In genomic region chr9:123309073-123309472, GRCm38 (mm10) we compare ENCODE assay signal across 12 mouse cellular contexts. TPM values are rescaled to one million over a fixed set of nuclear protein-coding genes. Genes with fewer than 3 reads are reported as not detected.
DNase-seq lines count a peak whose midpoint lies in the region; ATAC-seq lines count a peak whose summit lies in the region.
"Had no signal": no experiment of that assay in that cellular context is flagged by ENCODE, and none has a peak within 500 bp of the region (broad histone marks: within the 10 kb centered on the region; RNA-seq: fewer than 3 reads in every experiment).

No protein-coding gene starts in this region.

- H3K27me3 ChIP-seq in hindbrain, embryonic 11.5 days (ENCODE audit: control insufficient read depth, insufficient read depth, low read length): no peaks in the 10 kb centered on the region
- no peaks in the 10 kb centered on the region for H3K27me3 ChIP-seq in hindbrain, embryonic 14.5 days (ENCODE audit: control insufficient read depth, insufficient read depth, low read length)
- no peaks in the 10 kb centered on the region for H3K27me3 ChIP-seq in stomach, embryonic 16.5 days (ENCODE audit: control insufficient read depth, insufficient read depth, low read length)
- H3K27me3 ChIP-seq in midbrain, embryonic 16.5 days (ENCODE audit: control insufficient read depth, insufficient read depth, low read depth, low read length): no peaks in the 10 kb centered on the region

- H3K4me1 ChIP-seq in hindbrain, embryonic 11.5 days (replicated peaks; ENCODE audit: control insufficient read depth, insufficient read depth, low read length): no peaks in the 10 kb centered on the region
- no peaks in the 10 kb centered on the region for H3K4me1 ChIP-seq in hindbrain, embryonic 14.5 days (replicated peaks; ENCODE audit: control insufficient read depth, insufficient read depth, low read length)
- H3K4me1 ChIP-seq in stomach, embryonic 16.5 days (ENCODE audit: control insufficient read depth, insufficient read depth, low read length): peaks cover 7% of the 10 kb centered on the region
- no peaks in the 10 kb centered on the region for H3K4me1 ChIP-seq in midbrain, embryonic 16.5 days (ENCODE audit: control insufficient read depth, insufficient read depth, low read length)

- H3K9ac ChIP-seq in hindbrain, embryonic 11.5 days (ENCODE audit: low read depth, low read length): no peak overlapping the region
- H3K9ac ChIP-seq in hindbrain, embryonic 14.5 days: no peak overlapping the region
- no peak overlapping the region for H3K9ac ChIP-seq in stomach, embryonic 16.5 days (ENCODE audit: low read length)
- H3K9ac ChIP-seq in midbrain, embryonic 16.5 days (ENCODE audit: low read depth, low read length): no peak overlapping the region

- 53% methylated on average over 5 of the region's 5 CpGs for WGBS in hindbrain, embryonic 11.5 days
- WGBS in hindbrain, embryonic 14.5 days: 50% methylated on average over 5 of the region's 5 CpGs
- WGBS in stomach, embryonic 16.5 days: 20% methylated on average over 5 of the region's 5 CpGs
- 71% methylated on average over 5 of the region's 5 CpGs for WGBS in midbrain, embryonic 16.5 days

- peak; percentile 3 for DNase-seq in hindbrain, embryonic 11.5 days (ENCODE audit: low spot score)
- no peak for DNase-seq in hindbrain, embryonic 14.5 days (ENCODE audit: low spot score)
- peak; percentile 10 to 32 for DNase-seq in right cerebral cortex, adult 2 months (ENCODE audit: low spot score in 2 of 2)
- no peak for DNase-seq in right cerebral cortex, postnatal 10 days (ENCODE audit: low spot score in 2 of 2)
- peak; percentile 54 for DNase-seq in adrenal gland, postnatal 10 days
- no peak for DNase-seq in cerebellum, adult 9-10 months
- DNase-seq: kidney, postnatal 14 days; thymus, postnatal 25 days had no signal

- no peak overlapping the region for H3K4me2 ChIP-seq in hindbrain, embryonic 11.5 days (replicated peaks; ENCODE audit: low read depth, low read length)
- H3K4me2 ChIP-seq in hindbrain, embryonic 14.5 days (replicated peaks): no peak overlapping the region
- peak overlapping the region; percentile 25; the same call in 1 of the 2 replicates for H3K4me2 ChIP-seq in stomach, embryonic 16.5 days (ENCODE audit: low read depth, low read length)
- no peak overlapping the region for H3K4me2 ChIP-seq in midbrain, embryonic 16.5 days (ENCODE audit: low read length)
- H3K4me2 ChIP-seq: heart, embryonic 11.5 days had no signal

- H3K9me3 ChIP-seq in hindbrain, embryonic 11.5 days (ENCODE audit: control insufficient read depth, low read length): no peaks in the 10 kb centered on the region
- no peaks in the 10 kb centered on the region for H3K9me3 ChIP-seq in hindbrain, embryonic 14.5 days (ENCODE audit: control insufficient read depth, low read length)
- no peaks in the 10 kb centered on the region for H3K9me3 ChIP-seq in stomach, embryonic 16.5 days (replicated peaks; ENCODE audit: control insufficient read depth, low read length)
- no peaks in the 10 kb centered on the region for H3K9me3 ChIP-seq in midbrain, embryonic 16.5 days (replicated peaks; ENCODE audit: control insufficient read depth, low read length, poor library complexity, severe bottlenecking)

- H3K27ac ChIP-seq in hindbrain, embryonic 11.5 days (ENCODE audit: low read depth, low read length): no peak overlapping the region
- no peak overlapping the region for H3K27ac ChIP-seq in hindbrain, embryonic 14.5 days
- H3K27ac ChIP-seq in stomach, embryonic 16.5 days (ENCODE audit: low read length): no peak overlapping the region
- H3K27ac ChIP-seq in midbrain, embryonic 16.5 days (ENCODE audit: low read length): no peak overlapping the region

- H3K4me3 ChIP-seq in hindbrain, embryonic 11.5 days (ENCODE audit: low read depth, low read length): no peak overlapping the region
- no peak overlapping the region for H3K4me3 ChIP-seq in hindbrain, embryonic 14.5 days (replicated peaks; ENCODE audit: low read length)
- no peak overlapping the region for H3K4me3 ChIP-seq in stomach, embryonic 16.5 days (replicated peaks; ENCODE audit: low read length)
- H3K4me3 ChIP-seq in midbrain, embryonic 16.5 days (ENCODE audit: low read depth, low read length): no peak overlapping the region
- H3K4me3 ChIP-seq: megakaryocyte, embryonic 14.5 days had no signal

- no peaks in the 10 kb centered on the region for H3K36me3 ChIP-seq in hindbrain, embryonic 11.5 days (ENCODE audit: control insufficient read depth, insufficient read depth, low read length)
- H3K36me3 ChIP-seq in hindbrain, embryonic 14.5 days (replicated peaks; ENCODE audit: control insufficient read depth, insufficient read depth): no peaks in the 10 kb centered on the region
- H3K36me3 ChIP-seq in stomach, embryonic 16.5 days (ENCODE audit: control insufficient read depth, insufficient read depth, low read length): no peaks in the 10 kb centered on the region
- H3K36me3 ChIP-seq in midbrain, embryonic 16.5 days (ENCODE audit: control insufficient read depth, insufficient read depth, low read length): no peaks in the 10 kb centered on the region

- no peak for ATAC-seq in hindbrain, embryonic 11.5 days (ENCODE audit: low FRiP score)
- ATAC-seq in hindbrain, embryonic 14.5 days (ENCODE audit: low FRiP score): no peak
- ATAC-seq in stomach, embryonic 16.5 days (ENCODE audit: insufficient read depth, low FRiP score): peak; percentile 54
- ATAC-seq in midbrain, embryonic 16.5 days: no peak

RNA-seq across cellular contexts. Expression of gene Tmem158, which starts 48.5 kb away (rescaled TPM):
- polyA plus RNA-seq in hindbrain, embryonic 11.5 days (2014; fragmentation: Nextera tagmentation; extraction: Ambion mirVana): 3.6 and 5.7 TPM in 2 replicates
- polyA plus RNA-seq in hindbrain, embryonic 14.5 days (2014; fragmentation: Nextera tagmentation; extraction: Ambion mirVana): 35.2 and 42.0 TPM in 2 replicates
- total RNA-seq in adrenal gland, postnatal 10 days (2021): 10 to 100 TPM; 13.6 to 16.1 TPM
- 4.1 and 4.4 TPM in 2 replicates for polyA plus RNA-seq in stomach, embryonic 16.5 days (2015; fragmentation: Nextera tagmentation; extraction: Ambion mirVana)
- 30.1 and 35.8 TPM in 2 replicates for polyA plus RNA-seq in midbrain, embryonic 16.5 days (2015; fragmentation: Nextera tagmentation; extraction: Ambion mirVana)

RNA-seq across cellular contexts. Expression of gene Lars2, which starts 57.7 kb away (rescaled TPM):
- 849 and 1,244 TPM in 2 replicates for polyA plus RNA-seq in hindbrain, embryonic 11.5 days (2014; fragmentation: Nextera tagmentation; extraction: Ambion mirVana)
- polyA plus RNA-seq in hindbrain, embryonic 14.5 days (2014; fragmentation: Nextera tagmentation; extraction: Ambion mirVana): 1,189 and 1,220 TPM in 2 replicates
- 10 to 100 TPM; 60.3 to 97.7 TPM for total RNA-seq in adrenal gland, postnatal 10 days (2021)
- 790 and 882 TPM in 2 replicates for polyA plus RNA-seq in stomach, embryonic 16.5 days (2015; fragmentation: Nextera tagmentation; extraction: Ambion mirVana)
- 591 and 787 TPM in 2 replicates for polyA plus RNA-seq in midbrain, embryonic 16.5 days (2015; fragmentation: Nextera tagmentation; extraction: Ambion mirVana)

Comparison
In these comparisons a context has a peak if more than half of its experiments do, and no peak if none do; other contexts are left out.
1. DNase-seq: peak in hindbrain, embryonic 11.5 days (single experiment), right cerebral cortex, adult 2 months (2 of 2) and adrenal gland, postnatal 10 days (single experiment); none in hindbrain, embryonic 14.5 days (single experiment), right cerebral cortex, postnatal 10 days (0 of 2) and cerebellum, adult 9-10 months (single experiment).